Mouse (Mus musculus) forebrain, embryonic 15.5 days (tissue): ENCODE results near the gene Prl8a2. TPM values are rescaled to one million over a fixed set of nuclear protein-coding genes. Genes with fewer than 3 reads are reported as not detected.

Experiments
- ATAC-seq: fragments of 200-750 bp; cut with Nextera tagmentation; replicated peaks from 2 replicates; pipeline ENCODE4 v1.8.0; 2017; ENCODE audit warnings: mild to moderate bottlenecking, moderate TSS enrichment, moderate library complexity
- H3K27ac ChIP-seq: fragments of 300-500 bp; sonication (generic); replicated peaks from 2 replicates; pipeline ENCODE4 v1.5.1; 2015; ENCODE audit warnings: mild to moderate bottlenecking, inconsistent platforms
- H3K27me3 ChIP-seq: fragments of 300-500 bp; sonication (generic); 2 replicates; pipeline ENCODE4 v1.6.1; 2015; ENCODE audit warnings: inconsistent platforms
- H3K36me3 ChIP-seq: fragments of 300-500 bp; sonication (generic); 2 replicates; pipeline ENCODE4 v1.6.1; 2015; ENCODE audit warnings: mild to moderate bottlenecking, inconsistent platforms
- H3K4me1 ChIP-seq: fragments of 300-500 bp; sonication (generic); 2 replicates; pipeline ENCODE4 v1.6.1; 2015; ENCODE audit warnings: inconsistent platforms
- H3K4me2 ChIP-seq: fragments of 300-500 bp; sonication (generic); replicated peaks from 2 replicates; pipeline ENCODE4 v1.6.1; 2015; ENCODE audit warnings: mild to moderate bottlenecking, inconsistent platforms
- H3K4me3 ChIP-seq: fragments of 300-500 bp; sonication (generic); 2 replicates; pipeline ENCODE4 v1.5.1; 2015; ENCODE audit warnings: mild to moderate bottlenecking, inconsistent platforms
- H3K9ac ChIP-seq: fragments of 300-500 bp; sonication (generic); replicated peaks from 2 replicates; pipeline ENCODE4 v1.6.1; 2015; ENCODE audit warnings: mild to moderate bottlenecking, inconsistent platforms
- H3K9me3 ChIP-seq: fragments of 300-500 bp; sonication (generic); 2 replicates; pipeline ENCODE4 v1.6.1; 2016; ENCODE audit warnings: inconsistent platforms
- WGBS: fragments of 180-500 bp; shearing (Covaris S2); methylation state at CpG from one replicate; pipeline ENCODE4 v1.1.7; 2015; ENCODE audit warnings: mixed read lengths; 5-methylcytosine and 5-hydroxymethylcytosine counted together
- polyA plus RNA-seq: library from polyadenylated mRNA; unstranded; fragments of >200 nt; fragmentation: Nextera tagmentation; extraction: Ambion mirVana; gene quantifications from 2 replicates; pipeline ENCODE4 v1.2.1, GENCODE M21; 2015

Prl8a2 gene
- polyA plus RNA-seq = not detected in 2 replicates

DNA sequence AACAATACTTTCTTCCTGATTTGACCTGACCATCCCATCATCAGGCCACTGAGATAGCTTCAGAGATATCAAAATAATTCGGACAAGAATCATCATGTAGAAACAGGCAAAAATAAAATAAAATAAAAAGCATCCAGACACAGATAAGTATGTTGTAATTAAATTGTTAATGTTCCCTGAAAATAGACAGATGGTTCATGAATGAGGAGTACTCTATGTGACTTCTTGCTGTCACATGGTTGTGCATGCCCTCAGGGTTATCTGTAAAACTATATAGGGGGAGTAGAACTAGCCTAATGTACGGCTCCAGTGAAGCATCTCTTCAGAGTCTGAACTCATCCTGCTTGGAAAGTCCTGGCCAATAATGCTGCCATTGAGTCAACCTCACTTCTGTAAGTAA, at the start of gene Prl8a2:
Gene Prl8a2, plus strand, starts transcription at position 301 of the 400 bp plus-strand sequence.
- H3K4me1 ChIP-seq = no peaks in the 10 kb centered on the region
- H3K27ac ChIP-seq = no peak within 1 kb of the TSS
- no peak within 1 kb of the TSS for H3K4me2 ChIP-seq
- H3K9ac ChIP-seq = no peak within 1 kb of the TSS
- ATAC-seq = no peak
- H3K4me3 ChIP-seq = no peak within 1 kb of the TSS
- H3K27me3 ChIP-seq = no peaks in the 10 kb centered on the region
- H3K9me3 ChIP-seq = no peaks in the 10 kb centered on the region
- 88% methylated on average over 2 of the region's 2 CpGs for WGBS
- no peaks in the 10 kb centered on the region for H3K36me3 ChIP-seq

DNA sequence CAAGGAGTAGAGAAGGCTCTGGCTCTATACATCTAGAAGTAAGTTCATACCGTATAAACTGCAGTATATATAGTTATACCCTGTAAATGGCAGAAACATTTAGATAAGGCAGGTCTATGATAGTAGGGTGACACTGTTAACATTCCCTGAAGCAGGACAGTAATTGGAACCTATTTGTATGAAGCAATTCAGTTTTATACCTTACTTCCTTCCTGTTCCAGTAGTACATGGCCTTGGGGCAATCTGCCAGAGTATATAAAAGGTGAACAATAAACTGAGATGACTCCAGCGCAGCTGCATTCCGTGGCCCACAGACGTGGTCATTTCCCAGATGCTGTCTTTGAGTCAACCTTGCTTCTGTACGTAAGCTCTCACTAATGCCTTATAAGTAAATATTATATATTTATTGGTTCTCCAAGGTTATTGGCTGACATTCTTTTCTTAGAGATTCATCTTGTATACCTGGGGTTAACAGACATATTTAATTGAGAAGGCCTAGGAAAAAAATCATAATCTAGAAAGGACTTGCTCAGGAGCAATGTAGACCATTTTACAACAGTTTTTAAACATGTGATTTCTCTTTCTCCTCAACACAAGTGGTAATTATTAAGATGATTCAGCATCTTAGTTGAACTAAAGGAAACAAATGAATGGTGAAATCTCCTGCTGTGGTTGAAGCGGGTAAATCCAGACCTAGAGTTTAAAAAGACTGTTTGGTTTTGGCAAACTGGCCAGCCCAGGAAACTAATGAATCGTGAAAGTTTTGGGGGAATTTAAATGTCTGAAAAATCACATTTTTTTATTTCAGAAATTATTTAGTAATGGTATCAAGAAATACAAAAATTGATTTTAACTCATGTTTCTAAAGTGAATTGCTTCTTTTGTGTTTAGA, 32.9 kb upstream of the Prl8a2 start, which contains the start of gene Prl6a1:
Gene Prl6a1, plus strand, starts transcription at position 294 of the 892 bp plus-strand sequence.
- Histone ChIP-seq H3K9me3 (no peaks in the 10 kb centered on the region), H3K4me3 (no peak within 1 kb of the TSS), H3K9ac (no peak within 1 kb of the TSS), H3K4me2 (no peak within 1 kb of the TSS), H3K27ac (no peak within 1 kb of the TSS), H3K27me3 (no peaks in the 10 kb centered on the region), H3K36me3 (no peaks in the 10 kb centered on the region), H3K4me1 (no peaks in the 10 kb centered on the region)
- no peak for ATAC-seq
- 87% methylated on average over 7 of the region's 7 CpGs for WGBS

DNA sequence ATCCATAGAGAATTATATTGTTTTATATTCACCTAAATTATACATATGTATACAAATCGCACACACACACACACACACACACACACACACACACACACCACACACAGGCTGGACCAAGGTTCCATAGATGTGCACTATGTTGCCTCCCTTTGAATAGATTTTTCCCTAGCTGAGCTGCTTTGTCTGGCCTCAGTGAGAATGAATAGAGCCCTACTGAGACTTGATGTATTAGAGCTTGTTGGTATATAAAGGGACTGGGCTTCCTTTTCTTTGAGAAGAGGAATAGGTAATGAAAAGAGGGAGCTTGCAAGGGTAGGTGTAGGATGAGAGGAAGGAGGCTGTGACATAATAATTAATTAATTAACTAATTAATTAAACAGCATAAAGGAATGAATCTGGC, 10.5 kb upstream of the Prl8a2 start:
- Histone ChIP-seq H3K4me1 (no peaks in the 10 kb centered on the region), H3K9me3 (no peaks in the 10 kb centered on the region), H3K27me3 (no peaks in the 10 kb centered on the region), H3K4me2 (no peak overlapping the region), H3K9ac (no peak overlapping the region), H3K27ac (no peak overlapping the region), H3K36me3 (no peaks in the 10 kb centered on the region), H3K4me3 (no peak overlapping the region)
- peak; percentile 69; the same call in 1 of the 2 replicates for ATAC-seq
- 11% methylated on average over 1 of the region's 1 CpGs for WGBS

DNA sequence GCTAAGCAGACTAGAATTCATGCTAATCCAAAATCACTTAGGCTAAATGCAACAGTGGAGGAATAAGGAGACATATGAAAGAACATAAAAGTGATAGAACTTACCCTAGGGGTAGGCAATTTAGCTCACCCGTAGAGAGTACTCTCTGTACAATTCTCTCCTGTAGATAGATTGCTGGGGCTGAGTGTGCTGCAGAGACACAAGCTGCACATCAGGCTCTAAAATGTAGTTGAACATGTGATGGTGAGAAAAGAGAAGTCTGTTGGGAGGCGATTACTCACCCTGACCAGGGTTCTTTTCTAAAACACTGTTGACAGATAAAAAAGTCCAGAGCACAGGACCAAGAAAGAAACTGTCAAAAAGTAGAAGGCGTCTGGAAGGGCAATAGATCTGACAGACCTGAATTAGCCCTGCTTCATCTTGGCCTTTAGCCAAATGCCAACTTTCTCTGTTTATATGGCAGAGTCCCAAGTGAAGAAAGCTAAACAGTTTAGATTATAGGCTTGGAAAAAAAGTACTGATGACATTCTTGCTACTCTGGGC, 2.7 kb upstream of the Prl8a2 start:
- Histone ChIP-seq H3K27me3 (no peaks in the 10 kb centered on the region), H3K4me1 (no peaks in the 10 kb centered on the region), H3K4me2 (no peak overlapping the region), H3K9ac (no peak overlapping the region), H3K9me3 (no peaks in the 10 kb centered on the region), H3K27ac (no peak overlapping the region), H3K36me3 (no peaks in the 10 kb centered on the region), H3K4me3 (no peak overlapping the region)
- ATAC-seq = no peak
- WGBS = 53% methylated on average over 3 of the region's 3 CpGs

DNA sequence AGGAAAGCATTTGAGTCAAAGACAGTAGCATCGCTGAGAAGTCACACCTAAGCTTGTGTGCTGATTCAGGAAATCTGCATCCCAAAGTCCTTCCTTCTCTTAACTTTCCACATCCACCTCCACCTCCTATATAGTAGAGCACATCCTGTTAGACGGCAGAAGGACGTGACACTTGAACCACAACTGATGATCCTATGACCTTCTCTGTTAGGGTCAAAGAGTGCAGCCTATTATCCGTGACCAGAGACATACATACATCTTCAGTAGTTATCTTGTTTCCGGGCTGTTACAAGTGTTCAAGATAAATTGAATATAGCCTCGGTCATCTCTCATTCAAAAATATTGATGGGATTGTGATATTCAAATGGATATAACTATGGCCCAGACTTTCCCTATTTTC, 45.3 kb downstream of the Prl8a2 start, which contains the start of gene Prl2b1:
Gene Prl2b1, minus strand, starts transcription at position 101 of the 400 bp plus-strand sequence.
- Histone ChIP-seq H3K4me2 (no peak within 1 kb of the TSS), H3K4me1 (no peaks in the 10 kb centered on the region), H3K36me3 (no peaks in the 10 kb centered on the region), H3K27ac (no peak within 1 kb of the TSS), H3K9ac (no peak within 1 kb of the TSS), H3K4me3 (no peak within 1 kb of the TSS), H3K27me3 (no peaks in the 10 kb centered on the region), H3K9me3 (no peaks in the 10 kb centered on the region)
- no peak for ATAC-seq
- 93% methylated on average over 6 of the region's 6 CpGs for WGBS

DNA sequence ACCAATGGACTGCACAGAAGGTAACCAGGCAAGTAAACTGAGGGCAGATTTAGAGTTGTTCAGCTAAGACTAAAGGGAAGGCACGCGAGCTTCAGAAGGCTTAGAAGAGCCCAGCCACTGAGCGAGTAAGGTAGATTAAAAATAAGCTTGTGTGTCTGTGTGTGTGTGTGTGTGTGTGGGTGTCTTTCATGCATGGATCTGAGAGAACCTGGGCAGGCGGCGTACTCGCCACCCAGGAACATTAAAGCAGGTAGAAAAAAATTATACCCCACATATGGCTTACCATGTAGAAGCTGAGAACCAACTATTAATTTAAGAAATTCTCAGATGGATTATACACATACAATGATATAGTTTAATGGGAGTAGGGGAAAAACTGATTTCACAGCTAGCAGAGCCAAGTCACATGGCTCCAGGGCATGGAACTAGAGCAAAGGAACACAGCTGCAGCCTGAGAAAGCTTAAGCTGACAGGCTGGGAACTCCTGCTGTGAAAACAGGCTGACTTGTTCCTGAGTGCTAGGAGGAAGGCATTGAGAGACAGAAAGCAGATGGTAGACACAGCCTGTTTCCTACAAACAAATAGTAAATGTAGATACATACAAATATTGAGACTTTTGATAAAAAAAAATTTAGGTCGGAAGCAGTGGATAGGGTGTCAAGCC, 53.7 kb downstream of the Prl8a2 start:
- Histone ChIP-seq H3K4me3 (no peak overlapping the region), H3K4me2 (no peak overlapping the region), H3K27ac (no peak overlapping the region), H3K36me3 (no peaks in the 10 kb centered on the region), H3K9ac (no peak overlapping the region), H3K9me3 (no peaks in the 10 kb centered on the region), H3K4me1 (no peaks in the 10 kb centered on the region), H3K27me3 (no peaks in the 10 kb centered on the region)
- WGBS = 72% methylated on average over 7 of the region's 7 CpGs
- peak; percentile 86 for ATAC-seq

Other genes with a start within 250 kb of the Prl8a2 start
- not detected in 2 replicates for gene Prl3d2, start 224.0 kb upstream of the Prl8a2 start, polyA plus RNA-seq
- not detected in 2 replicates for gene Prl3d3, start 188.9 kb upstream of the Prl8a2 start, polyA plus RNA-seq
- gene Prl3c1, start 149.0 kb upstream of the Prl8a2 start, polyA plus RNA-seq = not detected in 2 replicates
- not detected in 2 replicates for gene Prl3b1, start 103.8 kb upstream of the Prl8a2 start, polyA plus RNA-seq
- not detected in 2 replicates for gene Prl3a1, start 86.2 kb upstream of the Prl8a2 start, polyA plus RNA-seq
- not detected in 2 replicates for gene Prl6a1, start 33.0 kb upstream of the Prl8a2 start, polyA plus RNA-seq
- not detected in 2 replicates for gene Prl2b1, start 45.2 kb downstream of the Prl8a2 start, polyA plus RNA-seq
- gene Prl8a6, start 93.0 kb downstream of the Prl8a2 start, polyA plus RNA-seq = not detected in 2 replicates
- not detected in 2 replicates for gene Prl8a8, start 167.5 kb downstream of the Prl8a2 start, polyA plus RNA-seq
- gene Prl8a9, start 218.9 kb downstream of the Prl8a2 start, polyA plus RNA-seq = not detected in 2 replicates
- not detected in 2 replicates for gene Prl8a1, start 236.5 kb downstream of the Prl8a2 start, polyA plus RNA-seq